Mouse (Mus musculus): ENCODE measurements around the gene Slc37a3. TPM values are rescaled to one million over a fixed set of nuclear protein-coding genes. Genes with fewer than 3 reads are reported as not detected.

Gene Slc37a3
- polyA plus RNA-seq (2012; rRNA removed), result 3.7 and 3.9 TPM in 2 replicates
- 6.0 and 6.3 TPM in 2 replicates for polyA plus RNA-seq (2014; fragmentation: Nextera tagmentation; extraction: Ambion mirVana)

- TF ChIP-seq CTCF (IDR thresholded peaks at IDR 0.05; ENCODE audit: low read depth) (no peak), EP300 (IDR thresholded peaks at IDR 0.05; ENCODE audit: low read depth) (no peak)
- DNase-seq (ENCODE audit: low read depth in 3 of 3, low spot score in 3 of 3) (peak; percentile 59 to 67 (median 65)), ATAC-seq (ENCODE audit: insufficient read depth) (peak; percentile 83)
- Histone ChIP-seq H3K4me3 (ENCODE audit: insufficient read depth in 1 of 2, low read depth in 2 of 2, low read length in 2 of 2) (peak within 1 kb of the TSS; percentile 88 to 95), H3K9me3 (ENCODE audit: control insufficient read depth, low read length) (no peaks in the 10 kb centered on the region), H3K27ac (no peak within 1 kb of the TSS), H3K9ac (replicated peaks) (peak within 1 kb of the TSS; percentile 87), H3K36me3 (replicated peaks; ENCODE audit: control insufficient read depth, insufficient read depth, low read depth) (no peaks in the 10 kb centered on the region), H3K27me3 (ENCODE audit: control insufficient read depth, insufficient read depth, low read length) (peaks cover 23% of the 10 kb centered on the region), H3K4me1 (replicated peaks; ENCODE audit: control insufficient read depth in 2 of 2, insufficient read depth in 2 of 2, low read length in 1 of 2) (peaks cover 0 to 7% of the 10 kb centered on the region in 2 experiments; a peak in 3 of 4 replicates), H3K4me2 (ENCODE audit: low read depth) (peak within 1 kb of the TSS; percentile 94)
- under 1% methylated on average over 43 of the region's 43 CpGs for WGBS (ENCODE audit: insufficient replicate concordance)
Observed at GRCm38 (mm10) chr6:39377311-39377827, at the start of gene Slc37a3. Gene Slc37a3 (minus strand): TSS chr6:39377675.

DNA sequence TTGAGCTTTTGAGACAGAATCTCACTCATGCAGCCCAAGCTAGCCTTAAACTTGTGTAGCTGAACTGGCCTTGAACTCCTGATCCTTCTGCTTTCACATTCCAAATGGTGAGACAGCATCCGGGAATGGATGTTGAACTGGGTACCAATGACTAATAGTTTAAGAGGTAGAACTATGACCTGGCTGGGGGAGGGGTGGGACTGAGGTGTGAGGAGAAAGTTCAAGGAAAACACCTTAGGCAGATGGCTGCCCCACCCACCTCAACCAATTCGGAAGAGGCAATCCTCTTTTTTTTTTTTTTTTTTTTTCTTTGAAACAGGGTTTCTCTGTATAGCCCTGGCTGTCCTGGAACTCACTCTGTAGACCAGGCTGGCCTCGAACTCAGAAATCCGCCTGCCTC lies 49.2 kb upstream of the Slc37a3 start:
- ATAC-seq (ENCODE audit: insufficient read depth) (no peak), DNase-seq (ENCODE audit: low read depth in 3 of 3, low spot score in 3 of 3) (no peak)
- H3K4me2 ChIP-seq (ENCODE audit: low read depth), result no peak overlapping the region
- no peaks in the 10 kb centered on the region for H3K27me3 ChIP-seq (ENCODE audit: control insufficient read depth, insufficient read depth, low read length)
- no peak for TF ChIP-seq CTCF (IDR thresholded peaks at IDR 0.05; ENCODE audit: low read depth)
- no peak for TF ChIP-seq EP300 (IDR thresholded peaks at IDR 0.05; ENCODE audit: low read depth)
- peaks cover 76 to 80% of the 10 kb centered on the region in 2 experiments for H3K4me1 ChIP-seq (replicated peaks; ENCODE audit: control insufficient read depth in 2 of 2, insufficient read depth in 2 of 2, low read length in 1 of 2)
- no peak overlapping the region for H3K9ac ChIP-seq (replicated peaks)
- peak overlapping the region; percentile 78 for H3K27ac ChIP-seq
- H3K4me3 ChIP-seq (ENCODE audit: insufficient read depth in 1 of 2, low read depth in 2 of 2, low read length in 2 of 2), result no peak overlapping the region
- whole genome bisulfite sequencing (ENCODE audit: insufficient replicate concordance), result 79% methylated on average over 4 of the region's 4 CpGs
- H3K9me3 ChIP-seq (ENCODE audit: control insufficient read depth, low read length), result no peaks in the 10 kb centered on the region
- H3K36me3 ChIP-seq (replicated peaks; ENCODE audit: control insufficient read depth, insufficient read depth, low read depth), result no peaks in the 10 kb centered on the region

GRCm38 (mm10) chr6:39425181-39425580 lies 47.7 kb upstream of the Slc37a3 start:
- peak; percentile 29; the same call in 1 of the 2 replicates for TF ChIP-seq EP300 (IDR thresholded peaks at IDR 0.05; ENCODE audit: low read depth)
- no peak for TF ChIP-seq CTCF (IDR thresholded peaks at IDR 0.05; ENCODE audit: low read depth)
- Histone ChIP-seq H3K27ac (peak overlapping the region; percentile 78), H3K9me3 (ENCODE audit: control insufficient read depth, low read length) (no peaks in the 10 kb centered on the region), H3K36me3 (replicated peaks; ENCODE audit: control insufficient read depth, insufficient read depth, low read depth) (no peaks in the 10 kb centered on the region), H3K4me2 (ENCODE audit: low read depth) (peak overlapping the region; percentile 49), H3K4me1 (replicated peaks; ENCODE audit: control insufficient read depth in 2 of 2, insufficient read depth in 2 of 2, low read length in 1 of 2) (peaks cover 76 to 78% of the 10 kb centered on the region in 2 experiments), H3K9ac (replicated peaks) (peak overlapping the region; percentile 48), H3K27me3 (ENCODE audit: control insufficient read depth, insufficient read depth, low read length) (no peaks in the 10 kb centered on the region), H3K4me3 (ENCODE audit: insufficient read depth in 1 of 2, low read depth in 2 of 2, low read length in 2 of 2) (no peak overlapping the region)
- DNase-seq (ENCODE audit: low read depth in 3 of 3, low spot score in 3 of 3), result peak in 1 of 3 experiments; percentile 61
- 0 out of 2 replicates have a peak, but pooled peaks have one; percentile 15 for ATAC-seq (ENCODE audit: insufficient read depth)
- 24% methylated on average over 2 of the region's 2 CpGs for WGBS (ENCODE audit: insufficient replicate concordance)

- ATAC-seq (ENCODE audit: insufficient read depth), result peak; percentile 35
Observed at GRCm38 (mm10) chr6:39423686-39424085, 46.2 kb upstream of the Slc37a3 start.

GRCm38 (mm10) chr6:39423130-39423551 lies 45.7 kb upstream of the Slc37a3 start:
- H3K4me2 ChIP-seq (ENCODE audit: low read depth), result peak overlapping the region; percentile 36
- peaks cover 63 to 67% of the 10 kb centered on the region in 2 experiments for H3K4me1 ChIP-seq (replicated peaks; ENCODE audit: control insufficient read depth in 2 of 2, insufficient read depth in 2 of 2, low read length in 1 of 2)
- 43% methylated on average over 6 of the region's 6 CpGs for WGBS (ENCODE audit: insufficient replicate concordance)
- H3K9ac ChIP-seq (replicated peaks), result peak overlapping the region; percentile 19
- TF ChIP-seq EP300 (IDR thresholded peaks at IDR 0.05; ENCODE audit: low read depth), result peak; percentile 48
- TF ChIP-seq CTCF (IDR thresholded peaks at IDR 0.05; ENCODE audit: low read depth), result no peak
- peaks cover 8% of the 10 kb centered on the region for H3K27me3 ChIP-seq (ENCODE audit: control insufficient read depth, insufficient read depth, low read length)
- DNase-seq (ENCODE audit: low read depth in 3 of 3, low spot score in 3 of 3) (no peak), ATAC-seq (ENCODE audit: insufficient read depth) (no peak)
- H3K27ac ChIP-seq, result peak overlapping the region; percentile 78
- no peaks in the 10 kb centered on the region for H3K9me3 ChIP-seq (ENCODE audit: control insufficient read depth, low read length)
- peak overlapping the region in 1 of 2 experiments; percentile 2; a peak in 1 of 4 replicates for H3K4me3 ChIP-seq (ENCODE audit: insufficient read depth in 1 of 2, low read depth in 2 of 2, low read length in 2 of 2)
- H3K36me3 ChIP-seq (replicated peaks; ENCODE audit: control insufficient read depth, insufficient read depth, low read depth), result no peaks in the 10 kb centered on the region; the same call in 1 of the 2 replicates

More at GRCm38 (mm10) chr6:39423686-39424085, 46.2 kb upstream of the Slc37a3 start:
- 54% methylated on average over 7 of the region's 7 CpGs for WGBS (ENCODE audit: insufficient replicate concordance)
- Histone ChIP-seq H3K27ac (peak overlapping the region; percentile 78), H3K36me3 (replicated peaks; ENCODE audit: control insufficient read depth, insufficient read depth, low read depth) (no peaks in the 10 kb centered on the region), H3K4me1 (replicated peaks; ENCODE audit: control insufficient read depth in 2 of 2, insufficient read depth in 2 of 2, low read length in 1 of 2) (peaks cover 65 to 68% of the 10 kb centered on the region in 2 experiments), H3K27me3 (ENCODE audit: control insufficient read depth, insufficient read depth, low read length) (peaks cover 4% of the 10 kb centered on the region; the same call in 1 of the 2 replicates), H3K4me3 (ENCODE audit: insufficient read depth in 1 of 2, low read depth in 2 of 2, low read length in 2 of 2) (no peak overlapping the region), H3K9ac (replicated peaks) (peak overlapping the region; percentile 19; the same call in 1 of the 2 replicates), H3K9me3 (ENCODE audit: control insufficient read depth, low read length) (no peaks in the 10 kb centered on the region), H3K4me2 (ENCODE audit: low read depth) (peak overlapping the region; percentile 36)
- TF ChIP-seq EP300 (IDR thresholded peaks at IDR 0.05; ENCODE audit: low read depth) (peak; percentile 88), CTCF (IDR thresholded peaks at IDR 0.05; ENCODE audit: low read depth) (no peak)
- DNase-seq (ENCODE audit: low read depth in 3 of 3, low spot score in 3 of 3), result peak; percentile 71 to 83 (median 80)

Measured in liver, embryonic 14.5 days (tissue).